Mouse (Mus musculus) hindbrain, embryonic 11.5 days (tissue): ENCODE measurements around the gene Rnf111. TPM values are rescaled to one million over a fixed set of nuclear protein-coding genes. Genes with fewer than 3 reads are reported as not detected.

ENCODE experiments used
- ATAC-seq: fragments of 200-750 bp; cut with Nextera tagmentation; 2 replicates; pipeline ENCODE4 v1.8.0; 2017; ENCODE audit warnings: mild to moderate bottlenecking, moderate TSS enrichment, moderate library complexity; ENCODE audit not compliant: low FRiP score
- DNase-seq: peaks from one replicate; pipeline ENCODE4 v3.0.0-alpha.2; 2015; ENCODE audit warnings: low spot score
- H3K27ac ChIP-seq: fragments of 300-500 bp; sonication (generic); 2 replicates; pipeline ENCODE4 v1.5.1; 2014; ENCODE audit warnings: mild to moderate bottlenecking, low read depth, low read length
- H3K27me3 ChIP-seq: fragments of 300-500 bp; sonication (generic); 2 replicates; pipeline ENCODE4 v1.6.1; 2014; ENCODE audit warnings: mild to moderate bottlenecking, low read length, moderate library complexity, mixed read lengths; ENCODE audit not compliant: control insufficient read depth, insufficient read depth
- H3K36me3 ChIP-seq: fragments of 300-500 bp; sonication (generic); 2 replicates; pipeline ENCODE4 v1.6.1; 2014; ENCODE audit warnings: mild to moderate bottlenecking, low read length, moderate library complexity, mixed read lengths; ENCODE audit not compliant: control insufficient read depth, insufficient read depth
- H3K4me1 ChIP-seq: fragments of 300-500 bp; sonication (generic); replicated peaks from 2 replicates; pipeline ENCODE4 v1.6.1; 2014; ENCODE audit warnings: low read length, mixed read lengths; ENCODE audit not compliant: control insufficient read depth, insufficient read depth
- H3K4me2 ChIP-seq: fragments of 300-500 bp; sonication (generic); replicated peaks from 2 replicates; pipeline ENCODE4 v1.6.1; 2014; ENCODE audit warnings: mild to moderate bottlenecking, low read depth, low read length
- H3K4me3 ChIP-seq: fragments of 300-500 bp; sonication (generic); 2 replicates; pipeline ENCODE4 v1.5.1; 2014; ENCODE audit warnings: low read depth, low read length
- H3K9ac ChIP-seq: fragments of 300-500 bp; sonication (generic); 2 replicates; pipeline ENCODE4 v1.6.1; 2014; ENCODE audit warnings: low read depth, low read length
- H3K9me3 ChIP-seq: fragments of 300-500 bp; sonication (generic); 2 replicates; pipeline ENCODE4 v1.6.1; 2016; ENCODE audit warnings: low read length; ENCODE audit not compliant: control insufficient read depth
- WGBS: fragments of 180-500 bp; shearing (Covaris S2); extraction: QIAGEN DNeasy Blood & Tissue Kit; methylation state at CpG from one replicate; pipeline ENCODE4 v1.1.7; 2014; 5-methylcytosine and 5-hydroxymethylcytosine counted together
- polyA plus RNA-seq: library from polyadenylated mRNA; unstranded; fragments of >200 nt; fragmentation: Nextera tagmentation; extraction: Ambion mirVana; gene quantifications from 2 replicates; pipeline ENCODE4 v1.2.1, GENCODE M21; 2014

The Rnf111 gene
- polyA plus RNA-seq, 1 experiment from 2014 or later = 40.0 TPM

DNA sequence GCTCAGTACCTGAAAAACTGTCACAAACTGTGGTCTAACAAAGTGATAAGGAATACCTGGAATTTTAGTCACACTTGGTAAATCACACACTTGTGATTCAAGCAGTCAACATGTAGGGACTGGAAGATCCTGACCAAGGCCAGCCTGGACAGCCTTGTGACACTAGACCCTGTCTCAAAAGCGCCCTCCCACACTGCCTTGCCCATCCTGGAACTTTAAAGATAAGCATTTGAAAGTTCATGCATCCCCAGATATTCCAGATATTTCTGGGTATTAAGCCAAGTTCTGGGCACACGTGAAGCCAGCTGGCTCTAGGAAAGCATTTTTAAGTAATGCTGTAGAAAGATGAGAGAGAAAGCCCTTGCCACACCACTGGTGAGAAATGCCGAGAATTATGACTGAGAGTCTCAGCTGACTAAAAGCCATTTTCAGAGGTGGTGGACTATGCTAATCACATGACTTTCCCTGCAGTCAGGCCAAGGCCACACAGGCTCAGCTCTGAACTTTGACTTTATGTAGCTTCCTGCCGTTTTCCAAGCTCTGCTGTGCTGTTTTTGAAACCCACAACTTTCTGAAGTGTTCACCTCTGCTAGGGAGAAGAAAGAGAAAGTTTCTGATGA lies 6.5 kb upstream of the Rnf111 start:
- H3K9ac ChIP-seq = no peak overlapping the region
- DNase-seq (no peak), ATAC-seq (no peak)
- no peaks in the 10 kb centered on the region for H3K9me3 ChIP-seq
- H3K36me3 ChIP-seq = no peaks in the 10 kb centered on the region
- 71% methylated on average over 4 of the region's 4 CpGs for WGBS
- H3K4me3 ChIP-seq = no peak overlapping the region
- no peak overlapping the region for H3K27ac ChIP-seq
- H3K4me2 ChIP-seq = no peak overlapping the region
- no peaks in the 10 kb centered on the region for H3K4me1 ChIP-seq
- H3K27me3 ChIP-seq = no peaks in the 10 kb centered on the region

DNA sequence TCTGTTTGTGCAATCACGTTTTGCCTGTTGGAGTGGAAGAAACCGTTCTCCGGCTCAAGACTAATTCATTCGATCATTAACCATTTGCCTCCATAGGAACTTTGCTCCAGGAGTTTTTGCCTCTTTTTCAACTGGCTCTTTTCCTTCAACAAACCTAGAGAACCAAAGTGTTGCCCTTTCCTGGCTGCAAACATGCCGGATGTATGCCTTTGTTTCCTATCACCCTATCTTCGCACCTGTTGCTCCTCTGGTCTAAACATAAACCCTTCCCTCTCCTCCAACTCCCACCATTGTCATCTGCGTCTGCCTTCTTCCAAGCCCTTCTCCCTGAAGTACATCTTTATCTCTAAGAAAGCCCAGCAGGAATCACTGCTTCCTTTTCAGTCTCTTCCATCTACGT lies 3.3 kb upstream of the Rnf111 start:
- Histone ChIP-seq H3K4me3 (no peak overlapping the region), H3K9ac (no peak overlapping the region), H3K9me3 (no peaks in the 10 kb centered on the region), H3K36me3 (no peaks in the 10 kb centered on the region), H3K4me2 (no peak overlapping the region), H3K4me1 (no peaks in the 10 kb centered on the region), H3K27ac (no peak overlapping the region), H3K27me3 (no peaks in the 10 kb centered on the region)
- WGBS = 77% methylated on average over 8 of the region's 8 CpGs
- no peak for ATAC-seq
- DNase-seq = no peak

DNA sequence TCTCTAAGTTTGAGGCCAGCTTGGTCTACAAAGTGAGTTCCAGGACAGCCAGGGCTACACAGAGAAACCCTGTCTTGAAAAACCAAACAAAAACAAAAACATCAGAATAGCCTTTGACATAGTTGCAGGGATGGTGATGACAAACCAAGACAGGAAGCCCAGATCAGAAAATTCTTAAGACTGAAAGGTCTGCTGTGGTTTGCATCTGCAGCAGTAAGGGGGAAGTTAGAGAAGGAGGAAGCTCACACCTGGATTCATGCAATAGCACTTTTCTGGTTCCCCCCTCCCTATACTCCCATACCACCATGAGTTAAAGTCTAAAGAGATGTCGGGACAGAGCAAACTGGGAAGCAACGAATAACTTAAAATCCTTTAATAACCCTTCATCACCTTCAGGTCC lies 2.7 kb upstream of the Rnf111 start:
- Histone ChIP-seq H3K27me3 (no peaks in the 10 kb centered on the region), H3K9ac (no peak overlapping the region), H3K4me3 (no peak overlapping the region), H3K4me2 (no peak overlapping the region), H3K27ac (no peak overlapping the region), H3K9me3 (no peaks in the 10 kb centered on the region), H3K4me1 (no peaks in the 10 kb centered on the region), H3K36me3 (no peaks in the 10 kb centered on the region)
- 80% methylated on average over 2 of the region's 2 CpGs for WGBS
- ATAC-seq (no peak), DNase-seq (no peak)

DNA sequence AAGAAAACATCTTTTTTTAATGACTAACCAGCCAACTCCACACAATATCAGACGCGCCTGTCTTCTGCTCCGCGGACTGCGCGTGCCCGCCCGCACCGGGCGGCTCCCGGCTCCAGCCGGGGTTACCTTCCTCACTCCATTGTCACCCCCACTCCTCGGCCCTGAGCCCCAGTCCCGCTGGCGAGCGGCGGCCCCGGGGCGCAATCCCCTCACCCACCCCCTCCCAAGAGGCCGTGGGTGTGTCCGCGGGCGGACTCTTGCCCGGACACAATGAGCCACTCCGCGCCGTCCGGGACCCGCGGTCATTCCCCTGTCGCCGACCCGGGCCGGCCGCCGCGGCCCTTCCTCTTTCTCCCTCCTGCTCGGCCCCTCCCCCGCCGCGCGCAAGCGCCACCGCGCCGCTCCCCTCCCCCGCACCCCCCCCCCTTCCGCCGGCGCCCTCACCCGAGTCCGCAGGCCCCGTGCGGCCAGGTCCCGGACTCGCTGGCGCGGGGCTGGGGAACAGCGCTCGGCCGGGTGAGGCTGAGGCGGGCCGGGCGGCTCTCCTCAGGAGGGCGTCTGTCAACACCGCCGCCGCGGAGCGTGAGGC lies 416 bp downstream of the Rnf111 start:
- Histone ChIP-seq H3K27ac (peak overlapping the region; percentile 99), H3K4me1 (no peaks in the 10 kb centered on the region), H3K27me3 (no peaks in the 10 kb centered on the region), H3K9ac (peak overlapping the region; percentile 97), H3K4me3 (peak overlapping the region; percentile 96), H3K4me2 (peak overlapping the region; percentile 59), H3K36me3 (no peaks in the 10 kb centered on the region), H3K9me3 (no peaks in the 10 kb centered on the region)
- peak; percentile 93 for ATAC-seq
- under 1% methylated on average over 34 of the region's 70 CpGs for WGBS
- peak; percentile 72 for DNase-seq

DNA sequence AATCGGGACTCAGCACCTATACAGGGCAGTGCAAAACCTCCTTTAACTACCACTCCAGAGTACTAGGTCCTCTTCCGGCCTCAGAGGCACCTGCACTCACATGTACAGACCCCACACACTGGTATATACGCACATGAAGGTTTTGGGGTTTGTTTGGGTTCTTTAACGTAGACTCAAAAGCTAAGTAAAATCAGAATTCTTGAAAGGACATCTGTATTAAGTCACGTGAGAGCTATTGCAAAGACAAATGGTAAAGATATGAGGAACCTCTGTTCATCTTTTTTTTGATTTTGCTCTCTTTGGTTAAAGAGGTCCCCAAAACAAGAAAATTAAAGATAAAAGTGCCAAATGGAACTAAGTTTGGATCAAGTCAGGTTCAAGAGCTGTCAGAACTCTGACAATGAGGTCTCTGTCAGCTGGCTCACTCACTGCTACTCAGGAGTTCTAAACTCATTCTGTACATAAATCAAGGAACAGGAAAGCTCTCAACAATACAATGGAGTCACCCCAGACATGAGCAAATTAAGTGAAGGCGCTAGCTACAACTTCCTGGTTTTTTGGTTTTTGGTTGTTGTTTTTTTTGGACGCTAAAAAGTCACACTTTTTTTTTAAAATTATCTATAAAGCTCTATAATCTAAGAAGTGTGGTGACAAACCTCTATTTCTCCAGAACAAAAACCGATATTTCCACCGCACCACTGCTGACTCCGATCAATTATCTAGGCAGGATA lies 1.1 kb downstream of the Rnf111 start:
- peak overlapping the region; percentile 59 for H3K4me2 ChIP-seq
- H3K4me3 ChIP-seq = peak overlapping the region; percentile 96
- ATAC-seq (no peak), DNase-seq (peak; percentile 18)
- no peaks in the 10 kb centered on the region for H3K27me3 ChIP-seq
- no peaks in the 10 kb centered on the region for H3K4me1 ChIP-seq
- no peaks in the 10 kb centered on the region for H3K9me3 ChIP-seq
- H3K27ac ChIP-seq = peak overlapping the region; percentile 99
- no peaks in the 10 kb centered on the region for H3K36me3 ChIP-seq
- 42% methylated on average over 10 of the region's 10 CpGs for WGBS
- peak overlapping the region; percentile 97 for H3K9ac ChIP-seq

DNA sequence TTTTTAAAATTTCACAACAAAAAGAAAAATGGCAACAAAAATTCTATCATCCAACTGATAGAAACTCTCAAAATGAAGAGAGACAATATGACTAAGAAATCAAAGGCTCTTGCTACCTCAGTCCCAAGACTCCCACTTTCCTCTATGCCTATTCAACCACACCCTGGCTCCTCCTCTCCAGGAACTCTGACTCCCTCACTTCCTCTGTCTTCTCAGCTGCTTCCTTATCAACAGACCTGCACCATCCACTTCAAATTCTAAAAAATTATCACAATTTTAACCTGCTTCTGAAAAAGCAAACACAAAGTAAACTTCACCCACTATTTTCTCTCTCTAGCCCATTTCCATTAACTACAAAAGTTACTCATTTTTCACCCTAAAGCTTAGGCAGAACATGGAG lies 6.5 kb downstream of the Rnf111 start:
- H3K27ac ChIP-seq = no peak overlapping the region
- no peaks in the 10 kb centered on the region for H3K27me3 ChIP-seq
- no peak overlapping the region for H3K4me2 ChIP-seq
- H3K9ac ChIP-seq = no peak overlapping the region
- no peaks in the 10 kb centered on the region for H3K4me1 ChIP-seq
- DNase-seq = no peak
- no peak overlapping the region for H3K4me3 ChIP-seq
- H3K9me3 ChIP-seq = no peaks in the 10 kb centered on the region
- H3K36me3 ChIP-seq = no peaks in the 10 kb centered on the region
- no peak for ATAC-seq

DNA sequence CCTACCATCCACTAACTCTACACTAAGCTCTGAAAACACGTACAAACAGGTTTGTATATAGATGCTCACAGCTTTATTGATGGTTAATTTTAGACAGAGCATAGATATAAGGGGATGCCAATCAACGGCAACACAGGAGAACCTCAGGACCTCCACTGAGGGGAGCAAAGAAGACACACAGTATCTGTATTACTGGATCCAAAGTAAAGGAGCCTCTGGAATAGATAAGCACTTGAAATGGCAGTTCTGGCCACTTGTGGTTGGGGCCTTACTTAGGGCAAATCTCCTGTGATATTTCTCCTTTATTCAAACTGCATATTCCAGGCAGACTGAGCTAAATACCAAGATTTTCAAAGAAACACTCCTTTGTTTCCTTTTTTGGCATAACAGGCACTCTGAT lies 10.5 kb downstream of the Rnf111 start:
- no peak overlapping the region for H3K4me2 ChIP-seq
- DNase-seq (no peak), ATAC-seq (no peak)
- no peak overlapping the region for H3K4me3 ChIP-seq
- WGBS = 94% methylated on average over 2 of the region's 2 CpGs
- no peaks in the 10 kb centered on the region for H3K27me3 ChIP-seq
- H3K9me3 ChIP-seq = no peaks in the 10 kb centered on the region
- no peaks in the 10 kb centered on the region for H3K4me1 ChIP-seq
- H3K9ac ChIP-seq = no peak overlapping the region
- H3K27ac ChIP-seq = no peak overlapping the region
- H3K36me3 ChIP-seq = no peaks in the 10 kb centered on the region

DNA sequence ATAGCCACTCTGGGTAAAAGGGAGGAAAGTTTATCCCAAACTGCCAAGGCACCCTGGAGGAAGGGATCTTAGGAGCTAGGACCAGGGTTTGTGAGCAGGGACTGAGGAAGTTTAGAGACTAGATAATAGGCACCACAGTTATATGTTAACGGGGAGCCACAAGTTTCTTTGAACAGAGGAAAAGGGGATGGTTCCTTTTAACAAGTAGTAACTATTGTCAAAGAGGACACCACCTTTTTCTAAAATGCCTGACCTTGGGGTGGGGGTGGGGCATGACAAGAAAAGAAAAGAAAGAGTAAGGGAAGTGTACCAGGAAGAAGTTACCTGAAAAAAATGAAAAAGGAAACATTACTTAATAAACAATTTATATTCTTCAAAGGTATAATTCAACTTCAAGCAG lies 12.3 kb downstream of the Rnf111 start:
- DNase-seq = no peak
- Histone ChIP-seq H3K9ac (no peak overlapping the region), H3K4me2 (no peak overlapping the region), H3K27me3 (no peaks in the 10 kb centered on the region), H3K4me1 (no peaks in the 10 kb centered on the region), H3K4me3 (no peak overlapping the region), H3K27ac (no peak overlapping the region), H3K9me3 (no peaks in the 10 kb centered on the region), H3K36me3 (no peaks in the 10 kb centered on the region)
- no peak for ATAC-seq
- whole genome bisulfite sequencing = 96% methylated on average over 1 of the region's 1 CpGs

DNA sequence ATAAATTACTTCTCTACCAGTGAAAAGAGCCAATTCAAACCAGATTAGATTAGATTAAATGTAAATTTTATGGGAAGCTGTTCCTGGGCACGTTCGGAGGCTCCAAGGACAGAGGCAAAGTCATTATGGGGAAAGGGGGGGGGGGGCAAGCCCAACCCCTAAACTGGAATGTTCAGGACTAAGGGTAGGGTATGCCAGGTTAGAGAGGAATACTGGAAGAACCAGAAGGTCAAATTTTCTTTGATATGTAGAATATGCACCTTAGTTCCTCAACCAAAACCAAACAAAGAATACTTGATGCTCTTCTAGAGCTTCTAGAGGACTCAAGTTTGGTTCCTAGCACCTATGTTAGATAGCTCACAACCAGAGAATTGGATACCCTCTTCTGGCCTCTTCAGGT lies 16.1 kb downstream of the Rnf111 start:
- no peaks in the 10 kb centered on the region for H3K9me3 ChIP-seq
- H3K4me1 ChIP-seq = no peaks in the 10 kb centered on the region
- ATAC-seq (no peak), DNase-seq (no peak)
- H3K36me3 ChIP-seq = no peaks in the 10 kb centered on the region
- no peak overlapping the region for H3K9ac ChIP-seq
- H3K4me2 ChIP-seq = no peak overlapping the region
- H3K4me3 ChIP-seq = no peak overlapping the region
- H3K27ac ChIP-seq = no peak overlapping the region
- WGBS = 88% methylated on average over 2 of the region's 2 CpGs
- no peaks in the 10 kb centered on the region for H3K27me3 ChIP-seq
